Comparison of ENCODE assay signal across 8 mouse cellular contexts in genomic region chr6:83750171-83750684, GRCm38 (mm10). TPM values are rescaled to one million over a fixed set of nuclear protein-coding genes. Genes with fewer than 3 reads are reported as not detected.
DNase-seq lines count a peak whose midpoint lies in the region; ATAC-seq and TF ChIP-seq lines count a peak whose summit lies in the region.

No protein-coding gene starts in this region.

- H3K27me3 ChIP-seq in hindbrain, embryonic 10.5 days (ENCODE audit: insufficient read depth, poor library complexity, severe bottlenecking): peaks cover 94% of the 10 kb centered on the region
- peaks cover 73% of the 10 kb centered on the region for H3K27me3 ChIP-seq in hindbrain, embryonic 12.5 days
- no peaks in the 10 kb centered on the region for H3K27me3 ChIP-seq in ES-Bruce4 (ENCODE audit: control insufficient read depth, insufficient read depth, low read length, poor library complexity, severe bottlenecking)
- H3K27me3 ChIP-seq in heart, embryonic 11.5 days (ENCODE audit: control insufficient read depth, insufficient read depth, low read length): peaks cover 61% of the 10 kb centered on the region
- H3K27me3 ChIP-seq in stomach, embryonic 14.5 days (ENCODE audit: control insufficient read depth, insufficient read depth, low read length): 0 out of 2 replicates have a peak, but pooled peaks cover 8% of the 10 kb centered on the region

- no peaks in the 10 kb centered on the region for H3K9me3 ChIP-seq in hindbrain, embryonic 10.5 days
- H3K9me3 ChIP-seq in hindbrain, embryonic 12.5 days (replicated peaks): no peaks in the 10 kb centered on the region
- no peaks in the 10 kb centered on the region for H3K9me3 ChIP-seq in ES-Bruce4 (replicated peaks; ENCODE audit: control insufficient read depth, insufficient read depth, low read length, poor library complexity, severe bottlenecking)
- no peaks in the 10 kb centered on the region for H3K9me3 ChIP-seq in heart, embryonic 11.5 days (replicated peaks; ENCODE audit: control insufficient read depth, low read length)
- no peaks in the 10 kb centered on the region for H3K9me3 ChIP-seq in stomach, embryonic 14.5 days (ENCODE audit: control insufficient read depth, low read depth, low read length)

- no peak overlapping the region for H3K4me3 ChIP-seq in hindbrain, embryonic 10.5 days
- H3K4me3 ChIP-seq in hindbrain, embryonic 12.5 days: no peak overlapping the region
- no peak overlapping the region for H3K4me3 ChIP-seq in ES-Bruce4 (ENCODE audit: low read depth, low read length)
- H3K4me3 ChIP-seq in heart, embryonic 11.5 days (ENCODE audit: low read depth, low read length): no peak overlapping the region
- no peak overlapping the region for H3K4me3 ChIP-seq in stomach, embryonic 14.5 days (ENCODE audit: low read depth, low read length)

- peak; percentile 76 for DNase-seq in hindbrain, embryonic 10.5 days (ENCODE audit: low spot score)
- peak; percentile 35 to 75 for DNase-seq in cerebellum, postnatal 25 days
- DNase-seq in layer of hippocampus, postnatal 10 days (ENCODE audit: low spot score in 2 of 2): peak; percentile 72 to 80

- H3K36me3 ChIP-seq in hindbrain, embryonic 10.5 days: no peaks in the 10 kb centered on the region
- no peaks in the 10 kb centered on the region for H3K36me3 ChIP-seq in hindbrain, embryonic 12.5 days
- H3K36me3 ChIP-seq in ES-Bruce4 (ENCODE audit: control insufficient read depth, insufficient read depth, low read length, poor library complexity, severe bottlenecking): no peaks in the 10 kb centered on the region
- no peaks in the 10 kb centered on the region for H3K36me3 ChIP-seq in heart, embryonic 11.5 days (ENCODE audit: control insufficient read depth, insufficient read depth, low read length)
- H3K36me3 ChIP-seq in stomach, embryonic 14.5 days (ENCODE audit: control insufficient read depth, insufficient read depth, low read length): no peaks in the 10 kb centered on the region

- no peak for TF ChIP-seq EP300 in ES-Bruce4 (IDR thresholded peaks at IDR 0.05; ENCODE audit: insufficient read depth, low read depth, low read length)

- H3K4me1 ChIP-seq in hindbrain, embryonic 10.5 days (replicated peaks): peaks cover 36% of the 10 kb centered on the region
- peaks cover 4% of the 10 kb centered on the region; the same call in 1 of the 2 replicates for H3K4me1 ChIP-seq in hindbrain, embryonic 12.5 days
- no peaks in the 10 kb centered on the region for H3K4me1 ChIP-seq in ES-Bruce4 (ENCODE audit: control insufficient read depth, insufficient read depth, low read length)
- H3K4me1 ChIP-seq in heart, embryonic 11.5 days (ENCODE audit: control insufficient read depth, insufficient read depth, low read length): no peaks in the 10 kb centered on the region
- no peaks in the 10 kb centered on the region for H3K4me1 ChIP-seq in stomach, embryonic 14.5 days (ENCODE audit: control insufficient read depth, insufficient read depth, low read length)

- H3K9ac ChIP-seq in hindbrain, embryonic 12.5 days: no peak overlapping the region
- H3K9ac ChIP-seq in ES-Bruce4 (ENCODE audit: low read depth, poor library complexity, severe bottlenecking): peak overlapping the region; percentile 5; the same call in 1 of the 2 replicates
- H3K9ac ChIP-seq in heart, embryonic 11.5 days (ENCODE audit: low read depth, low read length): peak overlapping the region; percentile 48; the same call in 1 of the 2 replicates
- no peak overlapping the region for H3K9ac ChIP-seq in stomach, embryonic 14.5 days (replicated peaks; ENCODE audit: low read depth, low read length)

- no peak for ATAC-seq in hindbrain, embryonic 12.5 days (ENCODE audit: low FRiP score)
- ATAC-seq in heart, embryonic 11.5 days (replicated peaks; ENCODE audit: insufficient number of reproducible peaks, low FRiP score, low TSS enrichment): no peak
- peak; percentile 71 for ATAC-seq in megakaryocyte, adult 5-6 weeks (ENCODE audit: poor library complexity, severe bottlenecking)
- no peak for ATAC-seq in stomach, embryonic 14.5 days (ENCODE audit: insufficient number of reproducible peaks, insufficient read depth, low FRiP score, low read depth)

- no peak for TF ChIP-seq POLR2A in ES-Bruce4 (IDR thresholded peaks at IDR 0.05; ENCODE audit: insufficient read depth, low read length)

- peak; percentile 75 for TF ChIP-seq CTCF in ES-Bruce4 (IDR thresholded peaks at IDR 0.05; ENCODE audit: low read depth, low read length)

- no peak overlapping the region for H3K4me2 ChIP-seq in hindbrain, embryonic 12.5 days (replicated peaks)
- H3K4me2 ChIP-seq in heart, embryonic 11.5 days: peak overlapping the region; percentile 45
- 0 out of 2 replicates have a peak overlapping the region, but pooled peaks have one; percentile 14 for H3K4me2 ChIP-seq in stomach, embryonic 14.5 days (replicated peaks; ENCODE audit: low read depth, low read length)

- no peak overlapping the region for H3K27ac ChIP-seq in hindbrain, embryonic 10.5 days
- no peak overlapping the region for H3K27ac ChIP-seq in hindbrain, embryonic 12.5 days
- H3K27ac ChIP-seq in ES-Bruce4 (ENCODE audit: insufficient read depth, low read length): no peak overlapping the region
- no peak overlapping the region for H3K27ac ChIP-seq in heart, embryonic 11.5 days (ENCODE audit: low read depth, low read length)
- H3K27ac ChIP-seq in stomach, embryonic 14.5 days (ENCODE audit: low read length): no peak overlapping the region

- WGBS in hindbrain, embryonic 10.5 days: 8% methylated on average over 11 of the region's 11 CpGs
- 6% methylated on average over 11 of the region's 11 CpGs for WGBS in hindbrain, embryonic 12.5 days
- 11% methylated on average over 11 of the region's 11 CpGs for WGBS in heart, embryonic 11.5 days (ENCODE audit: insufficient replicate concordance)
- 11% methylated on average over 11 of the region's 11 CpGs for WGBS in stomach, embryonic 14.5 days

RNA-seq across cellular contexts. Expression of gene Atp6v1b1, which starts 7.4 kb away (rescaled TPM):
- polyA plus RNA-seq in hindbrain, embryonic 10.5 days (2016; fragmentation: Nextera tagmentation; extraction: Ambion mirVana): not detected in 2 replicates
- polyA plus RNA-seq in hindbrain, embryonic 12.5 days (2016; fragmentation: Nextera tagmentation; extraction: Ambion mirVana): 0.23 TPM in 1 of 2 replicates, not detected in the other
- not detected in 2 replicates for polyA plus RNA-seq in ES-Bruce4 (2011; ENCODE audit: insufficient read depth, insufficient read length, low read depth, missing spikeins)
- polyA plus RNA-seq in heart, embryonic 11.5 days (2014; fragmentation: Nextera tagmentation; extraction: Ambion mirVana): not detected in 2 replicates
- total RNA-seq in layer of hippocampus, postnatal 10 days (2021): under 1 TPM; 0.21 to 0.56 TPM
- total RNA-seq in megakaryocyte, adult 5-6 weeks (2015): not detected in 2 replicates
- not detected in 2 replicates for total RNA-seq in megakaryocyte, adult 5-6 weeks (2017)
- polyA plus RNA-seq in stomach, embryonic 14.5 days (2014; fragmentation: Nextera tagmentation; extraction: Ambion mirVana): 0.42 and 0.45 TPM in 2 replicates

RNA-seq across cellular contexts. Expression of gene Ankrd53, which starts 12.2 kb away (rescaled TPM):
- 0.12 TPM in 1 of 2 replicates, not detected in the other for polyA plus RNA-seq in hindbrain, embryonic 10.5 days (2016; fragmentation: Nextera tagmentation; extraction: Ambion mirVana)
- polyA plus RNA-seq in hindbrain, embryonic 12.5 days (2016; fragmentation: Nextera tagmentation; extraction: Ambion mirVana): 0.13 TPM in 1 of 2 replicates, not detected in the other
- not detected in 2 replicates for polyA plus RNA-seq in ES-Bruce4 (2011; ENCODE audit: insufficient read depth, insufficient read length, low read depth, missing spikeins)
- polyA plus RNA-seq in heart, embryonic 11.5 days (2014; fragmentation: Nextera tagmentation; extraction: Ambion mirVana): not detected in 2 replicates
- total RNA-seq in layer of hippocampus, postnatal 10 days (2021): not detected
- total RNA-seq in megakaryocyte, adult 5-6 weeks (2015): not detected in 2 replicates
- not detected in 2 replicates for total RNA-seq in megakaryocyte, adult 5-6 weeks (2017)
- 0.20 TPM in 1 of 2 replicates, not detected in the other for polyA plus RNA-seq in stomach, embryonic 14.5 days (2014; fragmentation: Nextera tagmentation; extraction: Ambion mirVana)

RNA-seq across cellular contexts. Expression of gene Tex261, which starts 25.4 kb away (rescaled TPM):
- polyA plus RNA-seq in hindbrain, embryonic 10.5 days (2016; fragmentation: Nextera tagmentation; extraction: Ambion mirVana): 71.1 and 85.6 TPM in 2 replicates
- 62.2 and 65.8 TPM in 2 replicates for polyA plus RNA-seq in hindbrain, embryonic 12.5 days (2016; fragmentation: Nextera tagmentation; extraction: Ambion mirVana)
- polyA plus RNA-seq in ES-Bruce4 (2011; ENCODE audit: insufficient read depth, insufficient read length, low read depth, missing spikeins): 26.2 and 28.9 TPM in 2 replicates
- polyA plus RNA-seq in heart, embryonic 11.5 days (2014; fragmentation: Nextera tagmentation; extraction: Ambion mirVana): 56.0 and 69.0 TPM in 2 replicates
- total RNA-seq in layer of hippocampus, postnatal 10 days (2021): 10 to 100 TPM; 47.3 to 55.4 TPM
- total RNA-seq in megakaryocyte, adult 5-6 weeks (2015): 58.9 and 59.1 TPM in 2 replicates
- 38.2 and 44.0 TPM in 2 replicates for total RNA-seq in megakaryocyte, adult 5-6 weeks (2017)
- 68.1 and 75.4 TPM in 2 replicates for polyA plus RNA-seq in stomach, embryonic 14.5 days (2014; fragmentation: Nextera tagmentation; extraction: Ambion mirVana)

RNA-seq across cellular contexts. Expression of gene Vax2, which starts 39.2 kb away (rescaled TPM):
- 0.60 and 0.86 TPM in 2 replicates for polyA plus RNA-seq in hindbrain, embryonic 10.5 days (2016; fragmentation: Nextera tagmentation; extraction: Ambion mirVana)
- not detected in 2 replicates for polyA plus RNA-seq in hindbrain, embryonic 12.5 days (2016; fragmentation: Nextera tagmentation; extraction: Ambion mirVana)
- polyA plus RNA-seq in ES-Bruce4 (2011; ENCODE audit: insufficient read depth, insufficient read length, low read depth, missing spikeins): not detected in 2 replicates
- not detected in 2 replicates for polyA plus RNA-seq in heart, embryonic 11.5 days (2014; fragmentation: Nextera tagmentation; extraction: Ambion mirVana)
- not detected for total RNA-seq in layer of hippocampus, postnatal 10 days (2021)
- total RNA-seq in megakaryocyte, adult 5-6 weeks (2015): not detected in 2 replicates
- not detected in 2 replicates for total RNA-seq in megakaryocyte, adult 5-6 weeks (2017)
- polyA plus RNA-seq in stomach, embryonic 14.5 days (2014; fragmentation: Nextera tagmentation; extraction: Ambion mirVana): not detected in 2 replicates

RNA-seq across cellular contexts. Expression of gene Nagk, which starts 44.6 kb away (rescaled TPM):
- 27.9 and 43.4 TPM in 2 replicates for polyA plus RNA-seq in hindbrain, embryonic 10.5 days (2016; fragmentation: Nextera tagmentation; extraction: Ambion mirVana)
- polyA plus RNA-seq in hindbrain, embryonic 12.5 days (2016; fragmentation: Nextera tagmentation; extraction: Ambion mirVana): 61.3 and 65.7 TPM in 2 replicates
- polyA plus RNA-seq in ES-Bruce4 (2011; ENCODE audit: insufficient read depth, insufficient read length, low read depth, missing spikeins): 8.4 and 11.8 TPM in 2 replicates
- 46.3 and 50.3 TPM in 2 replicates for polyA plus RNA-seq in heart, embryonic 11.5 days (2014; fragmentation: Nextera tagmentation; extraction: Ambion mirVana)
- total RNA-seq in layer of hippocampus, postnatal 10 days (2021): 10 to 100 TPM; 63.0 to 66.3 TPM
- 31.7 and 34.7 TPM in 2 replicates for total RNA-seq in megakaryocyte, adult 5-6 weeks (2015)
- 24.5 and 28.3 TPM in 2 replicates for total RNA-seq in megakaryocyte, adult 5-6 weeks (2017)
- 61.5 and 63.1 TPM in 2 replicates for polyA plus RNA-seq in stomach, embryonic 14.5 days (2014; fragmentation: Nextera tagmentation; extraction: Ambion mirVana)

Comparison
In these comparisons a context has a peak if more than half of its experiments do, and no peak if none do; other contexts are left out.
1. H3K9ac ChIP-seq: peak in ES-Bruce4 (single experiment) and heart, embryonic 11.5 days (single experiment); none in hindbrain, embryonic 12.5 days (single experiment) and stomach, embryonic 14.5 days (single experiment).
2. Peak in every context shown above with its lines, with median percentiles within 50 percentile points of each other: DNase-seq.